Mouse (Mus musculus) left cerebral cortex, adult 9 months (tissue): Measurements from ENCODE around the gene Ndel1.
A peak's percentile ranks its signal among the peaks of the same experiment; 100 is the strongest.
"Not testable (repeated sequence)": the region's sequence is repeated elsewhere in the genome, so short reads cannot be mapped to it uniquely, and the experiment has no call there.

ENCODE experiments used
- DNase-seq, 2 experiments: peaks; one replicate each; pipeline ENCODE4 v3.0.0; 2022; ENCODE audit warnings: low spot score in 2 of 2

The Ndel1 gene

GRCm38 (mm10) chr11:68851644-68852485 lies 19.8 kb downstream of the Ndel1 start:
- no peak for DNase-seq

GRCm38 (mm10) chr11:68850862-68851261 lies 20.8 kb downstream of the Ndel1 start:
- no peak for DNase-seq

- no peak for DNase-seq
Measured at GRCm38 (mm10) chr11:68839606-68840005, 32.1 kb downstream of the Ndel1 start.

- no peak for DNase-seq
Measured at GRCm38 (mm10) chr11:68835034-68835433, 36.6 kb downstream of the Ndel1 start.

- DNase-seq = no peak
Measured at GRCm38 (mm10) chr11:68833593-68833992, 38.1 kb downstream of the Ndel1 start.

- DNase-seq = no peak
Measured at GRCm38 (mm10) chr11:68832793-68833192, 38.9 kb downstream of the Ndel1 start.

GRCm38 (mm10) chr11:68831580-68831979 lies 40.1 kb downstream of the Ndel1 start:
- DNase-seq = not testable (repeated sequence)

GRCm38 (mm10) chr11:68826735-68827134 lies 44.9 kb downstream of the Ndel1 start:
- no peak for DNase-seq

GRCm38 (mm10) chr11:68822326-68822725 lies 49.3 kb downstream of the Ndel1 start:
- DNase-seq = no peak

GRCm38 (mm10) chr11:68819226-68819805 lies 52.3 kb downstream of the Ndel1 start:
- no peak for DNase-seq

- DNase-seq = no peak
Measured at GRCm38 (mm10) chr11:68818416-68818815, 53.2 kb downstream of the Ndel1 start.

- DNase-seq = no peak
Measured at GRCm38 (mm10) chr11:68811881-68812577, 59.6 kb downstream of the Ndel1 start.

- DNase-seq = peak in 1 of 2 experiments; percentile 70
Measured at GRCm38 (mm10) chr11:68807787-68808186, 63.9 kb downstream of the Ndel1 start.

GRCm38 (mm10) chr11:68805148-68805547 lies 66.5 kb downstream of the Ndel1 start:
- DNase-seq = no peak

GRCm38 (mm10) chr11:68798258-68798657 lies 73.4 kb downstream of the Ndel1 start:
- DNase-seq = no peak

GRCm38 (mm10) chr11:68791794-68792193 lies 79.9 kb downstream of the Ndel1 start:
- no peak for DNase-seq

- DNase-seq = no peak
Measured at GRCm38 (mm10) chr11:68790720-68791119, 80.9 kb downstream of the Ndel1 start.

- DNase-seq = no peak
Measured at GRCm38 (mm10) chr11:68787222-68787621, 84.4 kb downstream of the Ndel1 start.

- DNase-seq = no peak
Measured at GRCm38 (mm10) chr11:68785813-68786212, 85.8 kb downstream of the Ndel1 start.

GRCm38 (mm10) chr11:68782336-68782735 lies 89.3 kb downstream of the Ndel1 start:
- DNase-seq = no peak

GRCm38 (mm10) chr11:68780466-68781114 lies 91.1 kb downstream of the Ndel1 start:
- DNase-seq = no peak
